Mouse (Mus musculus) lung, postnatal 0 days (tissue): ENCODE measurements around the gene Vac14. TPM values are rescaled to one million over a fixed set of nuclear protein-coding genes. Genes with fewer than 3 reads are reported as not detected.

Experiments
- ATAC-seq: fragments of 200-750 bp; cut with Nextera tagmentation; 2 replicates; pipeline ENCODE4 v1.8.0; 2017; ENCODE audit warnings: moderate library complexity
- DNase-seq: peaks from one replicate; pipeline ENCODE4 v3.0.0-alpha.2; 2016; ENCODE audit warnings: low spot score
- H3K27ac ChIP-seq: fragments of 300-500 bp; sonication (generic); 2 replicates; pipeline ENCODE4 v1.5.1; 2014; ENCODE audit warnings: antibody characterized with exemption, mild to moderate bottlenecking, low read length, mixed read lengths
- H3K27me3 ChIP-seq: fragments of 300-500 bp; sonication (generic); replicated peaks from 2 replicates; pipeline ENCODE4 v1.6.1; 2014; ENCODE audit warnings: low read length, mixed read lengths; ENCODE audit not compliant: insufficient read depth
- H3K36me3 ChIP-seq: fragments of 300-500 bp; sonication (generic); 2 replicates; pipeline ENCODE4 v1.6.1; 2014; ENCODE audit warnings: low read length, mixed read lengths; ENCODE audit not compliant: insufficient read depth
- H3K4me1 ChIP-seq: fragments of 300-500 bp; sonication (generic); 2 replicates; pipeline ENCODE4 v1.6.1; 2014; ENCODE audit warnings: antibody characterized with exemption, low read depth, low read length, mixed read lengths; ENCODE audit not compliant: insufficient read depth
- H3K4me2 ChIP-seq: fragments of 300-500 bp; sonication (generic); replicated peaks from 2 replicates; pipeline ENCODE4 v1.6.1; 2014; ENCODE audit warnings: low read depth, mild to moderate bottlenecking, low read length, moderate library complexity, mixed read lengths
- H3K4me3 ChIP-seq: fragments of 300-500 bp; sonication (generic); 2 replicates; pipeline ENCODE4 v1.5.1; 2014; ENCODE audit warnings: low read depth, low read length
- H3K9ac ChIP-seq: fragments of 300-500 bp; sonication (generic); replicated peaks from 2 replicates; pipeline ENCODE4 v1.6.1; 2014; ENCODE audit warnings: low read depth, mild to moderate bottlenecking
- H3K9me3 ChIP-seq: fragments of 300-500 bp; sonication (generic); 2 replicates; pipeline ENCODE4 v1.6.1; 2016; ENCODE audit warnings: low read length, mixed read lengths
- CTCF ChIP-seq: IDR thresholded peaks from 2 replicates; pipeline ENCODE4 v1.5.1; 2016; ENCODE audit warnings: antibody characterized with exemption, mild to moderate bottlenecking
- EP300 ChIP-seq: IDR thresholded peaks from 2 replicates; pipeline ENCODE4 v1.6.1; 2016; ENCODE audit warnings: antibody characterized with exemption, mild to moderate bottlenecking, control low read depth
- WGBS: fragments of 180-500 bp; shearing (Covaris S2); extraction: QIAGEN DNeasy Blood & Tissue Kit; methylation state at CpG from one replicate; pipeline ENCODE4 v1.1.7; 2014; 5-methylcytosine and 5-hydroxymethylcytosine counted together
- polyA plus RNA-seq: library from polyadenylated mRNA; unstranded; fragments of >200 nt; fragmentation: Nextera tagmentation; extraction: Ambion mirVana; gene quantifications from 2 replicates; pipeline ENCODE4 v1.2.1, GENCODE M21; 2015

The Vac14 gene
- polyA plus RNA-seq, 1 experiment from 2014 or later: 11.1 TPM

DNA sequence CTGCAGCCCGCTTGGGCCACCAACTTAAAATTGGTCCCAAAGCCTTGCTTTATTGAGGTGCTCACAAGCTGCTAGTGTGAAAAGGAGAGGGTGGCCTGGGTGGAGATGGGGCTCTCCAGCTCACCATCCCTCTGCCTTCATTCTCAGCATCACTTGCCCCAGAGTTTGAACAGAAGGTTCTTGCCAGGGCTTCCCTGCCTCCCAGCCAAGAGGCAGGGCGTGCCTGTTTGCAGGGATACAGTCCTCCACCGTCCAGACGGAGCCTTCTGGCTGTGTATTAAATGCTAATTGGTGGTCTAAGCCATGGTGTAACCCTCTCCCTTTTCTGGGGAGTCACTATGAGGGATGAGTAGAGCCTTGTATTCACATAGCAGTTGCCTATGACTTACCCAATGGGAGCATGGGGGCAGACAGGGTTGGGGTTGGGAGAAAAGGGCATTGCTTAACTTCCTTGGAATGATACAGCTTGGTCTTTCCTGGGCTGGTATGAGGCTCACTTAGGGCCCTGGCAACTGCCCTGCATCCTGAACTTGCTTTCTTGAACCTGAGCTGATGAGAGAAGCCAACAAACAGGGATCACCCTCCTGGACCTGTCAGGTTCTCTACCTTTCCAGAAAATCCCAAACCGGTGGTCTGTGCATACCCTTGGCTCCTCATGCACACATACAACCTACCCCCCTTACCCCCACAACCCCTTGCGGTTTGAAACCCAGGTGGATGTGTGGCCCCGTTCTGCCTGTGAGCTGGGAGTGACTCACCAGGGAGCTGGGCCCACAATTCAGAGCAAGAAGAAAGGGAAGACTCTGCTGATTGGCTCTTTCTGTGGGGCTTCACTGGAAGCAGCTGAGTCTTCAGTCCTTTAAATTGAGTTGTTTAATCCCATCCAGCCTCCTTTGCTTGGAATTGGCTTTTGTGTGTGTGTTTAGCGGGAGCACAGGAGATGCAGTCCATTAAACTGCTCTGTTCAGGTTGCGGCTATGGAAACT is 36.0 kb downstream of the Vac14 start:
- DNase-seq: no peak
- ATAC-seq: no peak
- no peak for TF ChIP-seq EP300
- no peak for TF ChIP-seq CTCF
- no peak overlapping the region for H3K27ac ChIP-seq
- 93% methylated on average over 9 of the region's 9 CpGs for WGBS
- no peaks in the 10 kb centered on the region for H3K9me3 ChIP-seq
- H3K4me1 ChIP-seq: no peaks in the 10 kb centered on the region
- 0 out of 2 replicates have a peak, but pooled peaks cover 3% of the 10 kb centered on the region for H3K36me3 ChIP-seq
- no peak overlapping the region for H3K4me3 ChIP-seq
- H3K9ac ChIP-seq: no peak overlapping the region
- H3K27me3 ChIP-seq: no peaks in the 10 kb centered on the region
- H3K4me2 ChIP-seq: no peak overlapping the region

DNA sequence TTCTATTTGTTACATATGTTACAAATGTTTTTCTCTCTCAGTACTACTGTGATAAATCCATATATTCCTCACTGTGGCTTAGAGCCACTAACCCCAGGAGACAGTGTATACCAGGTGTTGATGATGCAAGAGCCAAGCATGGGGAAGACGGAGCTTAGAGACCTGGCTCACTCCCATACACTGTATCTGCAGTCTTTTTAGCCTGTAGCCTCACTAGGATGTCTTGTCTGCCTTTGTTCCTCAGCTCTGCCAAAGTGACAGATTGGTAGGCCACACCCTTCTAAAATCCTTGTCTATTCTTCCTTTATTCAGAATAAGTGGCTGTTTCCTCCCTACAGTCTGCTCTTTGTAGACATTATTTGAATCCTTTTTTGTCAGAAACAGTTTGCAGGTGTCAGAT is 37.4 kb downstream of the Vac14 start:
- Histone ChIP-seq H3K9ac (no peak overlapping the region), H3K9me3 (no peaks in the 10 kb centered on the region), H3K27ac (no peak overlapping the region), H3K4me3 (no peak overlapping the region), H3K36me3 (no peaks in the 10 kb centered on the region), H3K4me2 (no peak overlapping the region), H3K4me1 (no peaks in the 10 kb centered on the region), H3K27me3 (no peaks in the 10 kb centered on the region)
- 86% methylated on average over 1 of the region's 1 CpGs for WGBS
- TF ChIP-seq EP300 (no peak), CTCF (no peak)
- DNase-seq (no peak), ATAC-seq (no peak)

DNA sequence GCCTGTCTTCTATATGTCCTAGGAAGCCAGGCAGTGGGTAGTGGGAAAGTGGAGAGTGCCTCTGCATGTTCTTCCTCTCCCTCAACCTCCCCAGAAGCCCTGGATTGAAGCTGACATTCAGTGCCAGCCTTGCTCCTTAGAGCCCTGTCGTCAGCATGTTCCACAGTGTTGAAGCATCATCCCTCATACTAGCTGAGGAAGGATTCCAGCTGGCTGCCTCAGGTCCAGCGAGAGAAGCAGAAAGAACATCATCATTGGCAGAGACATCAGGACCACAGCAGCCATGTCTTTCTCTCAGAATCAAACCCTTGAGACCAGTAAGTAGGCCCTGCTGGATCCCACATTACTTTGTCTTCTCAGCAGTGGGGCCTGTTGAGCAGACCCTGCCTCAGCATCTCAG is 39.3 kb downstream of the Vac14 start:
- H3K4me3 ChIP-seq: no peak overlapping the region
- H3K36me3 ChIP-seq: no peaks in the 10 kb centered on the region
- H3K27ac ChIP-seq: no peak overlapping the region
- ATAC-seq (no peak), DNase-seq (no peak)
- WGBS: 69% methylated on average over 2 of the region's 2 CpGs
- no peak overlapping the region for H3K4me2 ChIP-seq
- no peaks in the 10 kb centered on the region for H3K4me1 ChIP-seq
- no peak overlapping the region for H3K9ac ChIP-seq
- H3K27me3 ChIP-seq: no peaks in the 10 kb centered on the region
- no peaks in the 10 kb centered on the region for H3K9me3 ChIP-seq
- no peak for TF ChIP-seq EP300
- TF ChIP-seq CTCF: no peak

DNA sequence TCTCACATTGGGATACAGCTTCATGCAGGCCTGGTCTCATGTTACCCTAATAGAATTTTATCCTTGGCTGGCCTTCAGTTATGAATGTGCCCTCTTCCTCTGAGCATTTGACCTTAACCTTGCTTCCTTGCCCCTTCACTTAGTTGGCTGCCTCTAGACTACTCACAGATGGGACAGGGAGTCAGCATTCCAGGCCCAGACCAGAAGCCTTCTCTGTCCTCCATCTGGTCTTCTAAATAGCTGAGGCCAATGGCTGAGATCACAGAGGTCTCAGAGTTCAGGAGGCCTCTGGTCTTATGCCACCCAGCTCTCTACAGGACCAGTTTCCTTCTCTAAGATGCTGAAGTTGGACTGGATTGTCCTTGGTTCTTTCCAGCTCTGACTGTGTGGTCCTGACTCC is 41.7 kb downstream of the Vac14 start:
- no peak for TF ChIP-seq EP300
- TF ChIP-seq CTCF: no peak
- Histone ChIP-seq H3K9me3 (no peaks in the 10 kb centered on the region), H3K27ac (no peak overlapping the region), H3K27me3 (no peaks in the 10 kb centered on the region), H3K4me3 (no peak overlapping the region), H3K9ac (no peak overlapping the region), H3K4me2 (no peak overlapping the region), H3K4me1 (no peaks in the 10 kb centered on the region), H3K36me3 (no peaks in the 10 kb centered on the region)
- peak; percentile 39 for ATAC-seq
- no peak for DNase-seq

DNA sequence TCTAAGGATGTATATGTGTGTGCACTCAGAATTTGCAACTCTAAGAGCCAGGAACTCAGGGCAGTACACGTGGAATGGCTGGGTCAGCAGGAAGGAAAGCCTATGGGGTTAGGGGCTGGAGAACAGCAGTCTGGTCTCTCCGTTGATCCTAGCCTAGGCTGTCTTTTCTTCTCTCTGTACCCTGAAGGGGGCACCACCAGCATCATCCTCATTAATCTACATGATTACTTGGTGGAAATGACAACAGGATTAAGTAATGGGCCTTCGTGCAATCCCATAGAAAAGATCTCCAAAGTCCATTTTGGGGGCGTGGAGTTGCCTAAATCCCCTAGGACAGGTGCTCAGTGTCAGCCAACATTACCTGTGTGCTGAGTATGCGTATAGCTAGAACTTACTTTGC is 44.2 kb downstream of the Vac14 start:
- Histone ChIP-seq H3K9ac (no peak overlapping the region), H3K36me3 (no peaks in the 10 kb centered on the region), H3K4me1 (no peaks in the 10 kb centered on the region), H3K4me3 (no peak overlapping the region), H3K27me3 (no peaks in the 10 kb centered on the region), H3K4me2 (no peak overlapping the region), H3K9me3 (no peaks in the 10 kb centered on the region), H3K27ac (no peak overlapping the region)
- no peak for DNase-seq
- WGBS: 78% methylated on average over 5 of the region's 5 CpGs
- no peak for ATAC-seq
- TF ChIP-seq EP300: no peak
- peak; percentile 51 for TF ChIP-seq CTCF

DNA sequence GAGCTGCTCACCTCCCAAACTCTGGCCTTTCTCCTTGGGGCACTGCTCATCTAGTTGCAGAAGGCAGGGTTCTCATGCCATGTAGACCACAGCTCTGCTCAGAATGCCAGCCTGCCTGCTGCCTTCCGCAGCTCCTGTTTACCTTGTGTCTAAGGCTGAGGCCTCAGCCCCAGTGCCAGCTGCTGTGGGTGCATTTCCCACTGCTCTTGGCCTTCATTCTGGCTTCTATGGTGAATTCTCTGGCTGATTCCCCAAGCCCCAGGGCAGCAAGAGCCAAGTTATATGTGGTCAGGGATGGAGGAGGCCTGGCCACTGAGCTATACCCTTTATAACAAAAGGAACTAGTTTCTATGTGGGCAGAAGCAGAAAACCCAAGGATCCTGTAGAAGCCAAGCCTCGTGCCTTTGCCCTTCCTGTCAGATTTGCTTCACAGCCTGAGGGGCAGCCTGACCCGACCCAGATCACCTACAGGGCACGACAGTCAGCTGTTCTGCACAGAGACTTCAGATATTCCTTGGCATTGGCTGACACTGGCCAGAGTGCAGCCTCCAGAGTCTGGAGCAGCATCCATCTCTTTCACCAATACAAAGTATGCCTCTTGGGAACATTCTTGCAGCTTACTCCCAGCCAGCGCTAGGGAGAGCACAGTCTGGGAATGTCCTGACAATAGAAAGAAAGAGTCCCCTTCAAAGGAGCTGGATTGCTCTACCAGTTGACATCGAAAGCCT is 44.8 kb downstream of the Vac14 start:
- TF ChIP-seq EP300: no peak
- no peak for TF ChIP-seq CTCF
- ATAC-seq (no peak), DNase-seq (no peak)
- H3K4me3 ChIP-seq: no peak overlapping the region
- no peak overlapping the region for H3K9ac ChIP-seq
- no peaks in the 10 kb centered on the region for H3K36me3 ChIP-seq
- no peaks in the 10 kb centered on the region for H3K27me3 ChIP-seq
- no peaks in the 10 kb centered on the region for H3K4me1 ChIP-seq
- 81% methylated on average over 6 of the region's 6 CpGs for WGBS
- H3K27ac ChIP-seq: no peak overlapping the region
- no peaks in the 10 kb centered on the region for H3K9me3 ChIP-seq
- H3K4me2 ChIP-seq: no peak overlapping the region
